Mouse (Mus musculus) neural tube, embryonic 14.5 days (tissue): ENCODE data around the gene Ccdc6. TPM values are rescaled to one million over a fixed set of nuclear protein-coding genes. Genes with fewer than 3 reads are reported as not detected.

Experiments used
- ATAC-seq: fragments of 200-750 bp; cut with Nextera tagmentation; 2 replicates; pipeline ENCODE4 v1.8.0; 2017; ENCODE audit warnings: low read depth, mild to moderate bottlenecking, moderate TSS enrichment, moderate library complexity
- H3K27ac ChIP-seq: fragments of 300-500 bp; sonication (generic); 2 replicates; pipeline ENCODE4 v1.5.1; 2014; ENCODE audit warnings: low read depth, mild to moderate bottlenecking, control low read depth, low read length, moderate library complexity, mixed read lengths
- H3K27me3 ChIP-seq: fragments of 300-500 bp; sonication (generic); 2 replicates; pipeline ENCODE4 v1.6.1; 2014; ENCODE audit warnings: low read length; ENCODE audit not compliant: control insufficient read depth, insufficient read depth
- H3K36me3 ChIP-seq: fragments of 300-500 bp; sonication (generic); 2 replicates; pipeline ENCODE4 v1.6.1; 2014; ENCODE audit warnings: low read length, mixed read lengths; ENCODE audit not compliant: control insufficient read depth, insufficient read depth
- H3K4me1 ChIP-seq: fragments of 300-500 bp; sonication (generic); 2 replicates; pipeline ENCODE4 v1.6.1; 2014; ENCODE audit warnings: low read length; ENCODE audit not compliant: control insufficient read depth, insufficient read depth
- H3K4me2 ChIP-seq: fragments of 300-500 bp; sonication (generic); 2 replicates; pipeline ENCODE4 v1.6.1; 2014; ENCODE audit warnings: mild to moderate bottlenecking, low read depth, low read length, control low read depth
- H3K4me3 ChIP-seq: fragments of 300-500 bp; sonication (generic); 2 replicates; pipeline ENCODE4 v1.5.1; 2014; ENCODE audit warnings: low read depth, low read length, control low read depth, mixed read lengths
- H3K9ac ChIP-seq: fragments of 300-500 bp; sonication (generic); replicated peaks from 2 replicates; pipeline ENCODE4 v1.6.1; 2014; ENCODE audit warnings: low read depth, mild to moderate bottlenecking, control low read depth, low read length, mixed read lengths
- H3K9me3 ChIP-seq: fragments of 300-500 bp; sonication (generic); 2 replicates; pipeline ENCODE4 v1.6.1; 2016; ENCODE audit warnings: low read length; ENCODE audit not compliant: control insufficient read depth
- WGBS: fragments of 180-500 bp; shearing (Covaris S2); extraction: QIAGEN DNeasy Blood & Tissue Kit; methylation state at CpG from one replicate; pipeline ENCODE4 v1.1.7; 2014; 5-methylcytosine and 5-hydroxymethylcytosine counted together
- polyA plus RNA-seq: library from polyadenylated mRNA; unstranded; fragments of >200 nt; fragmentation: Nextera tagmentation; extraction: Ambion mirVana; gene quantifications from 2 replicates; pipeline ENCODE4 v1.2.1, GENCODE M21; 2014

Gene Ccdc6
- polyA plus RNA-seq, 1 experiment from 2014 or later: 43.6 TPM

- H3K4me3 ChIP-seq: peak overlapping the region; percentile 88
- H3K4me2 ChIP-seq: peak overlapping the region; percentile 84
- WGBS: 9% methylated on average over 6 of the region's 6 CpGs
- H3K9ac ChIP-seq: peak overlapping the region; percentile 92
- H3K36me3 ChIP-seq: no peaks in the 10 kb centered on the region
- no peak for ATAC-seq
- no peaks in the 10 kb centered on the region for H3K27me3 ChIP-seq
- H3K9me3 ChIP-seq: no peaks in the 10 kb centered on the region
- H3K4me1 ChIP-seq: peaks cover 15% of the 10 kb centered on the region
- H3K27ac ChIP-seq: peak overlapping the region; percentile 80
These were observed 1.7 kb downstream of the Ccdc6 start for GRCm38 (mm10) chr10:70098626-70099025.

- H3K9me3 ChIP-seq: no peaks in the 10 kb centered on the region
- peak overlapping the region; percentile 84 for H3K4me2 ChIP-seq
- H3K4me1 ChIP-seq: peaks cover 15% of the 10 kb centered on the region
- H3K27me3 ChIP-seq: no peaks in the 10 kb centered on the region
- peak overlapping the region; percentile 80 for H3K27ac ChIP-seq
- H3K36me3 ChIP-seq: no peaks in the 10 kb centered on the region
- no peak for ATAC-seq
- WGBS: 22% methylated on average over 8 of the region's 8 CpGs
- peak overlapping the region; percentile 88 for H3K4me3 ChIP-seq
- H3K9ac ChIP-seq: no peak overlapping the region; the same call in 1 of the 2 replicates
These were observed 2.1 kb downstream of the Ccdc6 start for GRCm38 (mm10) chr10:70099052-70099451.

- no peak for ATAC-seq
- no peak overlapping the region for H3K27ac ChIP-seq
- WGBS: 97% methylated on average over 4 of the region's 4 CpGs
- no peak overlapping the region for H3K9ac ChIP-seq
- peaks cover 19% of the 10 kb centered on the region for H3K4me1 ChIP-seq
- no peaks in the 10 kb centered on the region for H3K36me3 ChIP-seq
- no peak overlapping the region for H3K4me2 ChIP-seq
- no peak overlapping the region for H3K4me3 ChIP-seq
- H3K9me3 ChIP-seq: no peaks in the 10 kb centered on the region
- H3K27me3 ChIP-seq: no peaks in the 10 kb centered on the region
These were observed 5.2 kb downstream of the Ccdc6 start for GRCm38 (mm10) chr10:70102086-70102485.

GRCm38 (mm10) chr10:70108016-70108415 is 11.1 kb downstream of the Ccdc6 start:
- WGBS: 72% methylated on average over 11 of the region's 13 CpGs
- ATAC-seq: no peak

GRCm38 (mm10) chr10:70109974-70110373 is 13.1 kb downstream of the Ccdc6 start:
- H3K36me3 ChIP-seq: no peaks in the 10 kb centered on the region
- no peak overlapping the region for H3K9ac ChIP-seq
- 81% methylated on average over 5 of the region's 5 CpGs for WGBS
- no peak overlapping the region for H3K4me2 ChIP-seq
- H3K9me3 ChIP-seq: no peaks in the 10 kb centered on the region
- H3K27me3 ChIP-seq: no peaks in the 10 kb centered on the region
- ATAC-seq: no peak
- H3K4me3 ChIP-seq: no peak overlapping the region
- 0 out of 2 replicates have a peak, but pooled peaks cover 4% of the 10 kb centered on the region for H3K4me1 ChIP-seq
- no peak overlapping the region for H3K27ac ChIP-seq

More at GRCm38 (mm10) chr10:70108016-70108415, 11.1 kb downstream of the Ccdc6 start:
- H3K4me2 ChIP-seq: no peak overlapping the region
- no peak overlapping the region for H3K9ac ChIP-seq
- H3K36me3 ChIP-seq: no peaks in the 10 kb centered on the region
- no peaks in the 10 kb centered on the region for H3K27me3 ChIP-seq
- 0 out of 2 replicates have a peak, but pooled peaks cover 4% of the 10 kb centered on the region for H3K4me1 ChIP-seq
- H3K27ac ChIP-seq: no peak overlapping the region
- H3K4me3 ChIP-seq: no peak overlapping the region
- H3K9me3 ChIP-seq: no peaks in the 10 kb centered on the region

GRCm38 (mm10) chr10:70110815-70111214 is 13.9 kb downstream of the Ccdc6 start:
- 93% methylated on average over 7 of the region's 7 CpGs for WGBS
- H3K36me3 ChIP-seq: no peaks in the 10 kb centered on the region
- no peak for ATAC-seq

GRCm38 (mm10) chr10:70111643-70112042 is 14.7 kb downstream of the Ccdc6 start:
- WGBS: 92% methylated on average over 6 of the region's 6 CpGs
- H3K4me2 ChIP-seq: no peak overlapping the region
- H3K4me3 ChIP-seq: no peak overlapping the region
- no peak for ATAC-seq
- H3K9ac ChIP-seq: no peak overlapping the region
- no peaks in the 10 kb centered on the region for H3K27me3 ChIP-seq
- H3K9me3 ChIP-seq: no peaks in the 10 kb centered on the region
- H3K4me1 ChIP-seq: no peaks in the 10 kb centered on the region
- H3K36me3 ChIP-seq: no peaks in the 10 kb centered on the region
- no peak overlapping the region for H3K27ac ChIP-seq

More at GRCm38 (mm10) chr10:70110815-70111214, 13.9 kb downstream of the Ccdc6 start:
- no peak overlapping the region for H3K4me3 ChIP-seq
- no peaks in the 10 kb centered on the region for H3K9me3 ChIP-seq
- H3K27me3 ChIP-seq: no peaks in the 10 kb centered on the region
- H3K9ac ChIP-seq: no peak overlapping the region
- H3K4me2 ChIP-seq: no peak overlapping the region
- no peak overlapping the region for H3K27ac ChIP-seq
- 0 out of 2 replicates have a peak, but pooled peaks cover under 1% of the 10 kb centered on the region for H3K4me1 ChIP-seq

GRCm38 (mm10) chr10:70114048-70114635 is 17.2 kb downstream of the Ccdc6 start:
- Histone ChIP-seq H3K36me3 (no peaks in the 10 kb centered on the region), H3K9me3 (no peaks in the 10 kb centered on the region), H3K4me3 (no peak overlapping the region), H3K4me1 (peaks cover 5% of the 10 kb centered on the region), H3K27me3 (no peaks in the 10 kb centered on the region), H3K4me2 (no peak overlapping the region), H3K27ac (no peak overlapping the region), H3K9ac (no peak overlapping the region)
- no peak for ATAC-seq
- WGBS: 93% methylated on average over 8 of the region's 8 CpGs

GRCm38 (mm10) chr10:70116454-70116853 is 19.5 kb downstream of the Ccdc6 start:
- no peak overlapping the region for H3K27ac ChIP-seq

More at GRCm38 (mm10) chr10:70116454-70116853, 19.5 kb downstream of the Ccdc6 start:
- Histone ChIP-seq H3K4me1 (peaks cover 27% of the 10 kb centered on the region), H3K36me3 (no peaks in the 10 kb centered on the region), H3K9me3 (no peaks in the 10 kb centered on the region), H3K4me3 (no peak overlapping the region), H3K27me3 (no peaks in the 10 kb centered on the region), H3K4me2 (no peak overlapping the region), H3K9ac (no peak overlapping the region)
- WGBS: 93% methylated on average over 7 of the region's 7 CpGs
- ATAC-seq: no peak
